Mouse (Mus musculus) kidney, postnatal 14 days (tissue): ENCODE data around the gene Acsf3.
A peak's percentile ranks its signal among the peaks of the same experiment; 100 is the strongest.

Source experiments
- DNase-seq: peaks from one replicate; pipeline ENCODE4 v3.0.0; 2022; ENCODE audit warnings: mixed read lengths

The Acsf3 gene

GRCm38 (mm10) chr8:122762731-122763266 lies 12.5 kb upstream of the Acsf3 start:
- DNase-seq, result peak; percentile 6

GRCm38 (mm10) chr8:122763267-122763738 lies 12.0 kb upstream of the Acsf3 start:
- DNase-seq, result no peak

GRCm38 (mm10) chr8:122764790-122765474 lies 10.4 kb upstream of the Acsf3 start:
- no peak for DNase-seq

- DNase-seq, result no peak
These were observed 9.1 kb upstream of the Acsf3 start for GRCm38 (mm10) chr8:122766189-122766588.

GRCm38 (mm10) chr8:122766647-122767200 lies 8.6 kb upstream of the Acsf3 start:
- peak; percentile 11 for DNase-seq

GRCm38 (mm10) chr8:122767229-122767628 lies 8.1 kb upstream of the Acsf3 start:
- DNase-seq, result no peak

- DNase-seq, result no peak
These were observed 5.8 kb upstream of the Acsf3 start for GRCm38 (mm10) chr8:122769251-122770058.

- DNase-seq, result no peak
These were observed 2.7 kb upstream of the Acsf3 start for GRCm38 (mm10) chr8:122772431-122773060.

- no peak for DNase-seq
These were observed 2.4 kb downstream of the Acsf3 start for GRCm38 (mm10) chr8:122777701-122778100.

GRCm38 (mm10) chr8:122778703-122779239 lies 3.5 kb downstream of the Acsf3 start:
- DNase-seq, result no peak

GRCm38 (mm10) chr8:122779255-122779654 lies 4.0 kb downstream of the Acsf3 start:
- no peak for DNase-seq

- DNase-seq, result no peak
These were observed 9.5 kb downstream of the Acsf3 start for GRCm38 (mm10) chr8:122784756-122785155.

GRCm38 (mm10) chr8:122789796-122790195 lies 14.5 kb downstream of the Acsf3 start:
- DNase-seq, result peak; percentile 73

GRCm38 (mm10) chr8:122793375-122794174 lies 18.3 kb downstream of the Acsf3 start:
- DNase-seq, result peak; percentile 75

GRCm38 (mm10) chr8:122794175-122794454 lies 18.8 kb downstream of the Acsf3 start:
- DNase-seq, result no peak

- no peak for DNase-seq
These were observed 28.8 kb downstream of the Acsf3 start for GRCm38 (mm10) chr8:122803906-122804761.

- DNase-seq, result peak; percentile 80
These were observed 30.1 kb downstream of the Acsf3 start for GRCm38 (mm10) chr8:122805349-122805748.

GRCm38 (mm10) chr8:122806956-122807538 lies 31.8 kb downstream of the Acsf3 start:
- no peak for DNase-seq

- no peak for DNase-seq
These were observed 32.6 kb downstream of the Acsf3 start for GRCm38 (mm10) chr8:122807907-122808306.

GRCm38 (mm10) chr8:122810376-122810775 lies 35.1 kb downstream of the Acsf3 start:
- no peak for DNase-seq
